Mouse (Mus musculus): ENCODE data around the gene Vmn1r213.

Vmn1r213 gene

GRCm38 (mm10) chr13:23007356-23007755 lies at the start of gene Vmn1r213:
Gene Vmn1r213 (plus strand): TSS chr13:23007656.
- CTCF ChIA-PET, result no interaction called here

GRCm38 (mm10) chr13:22990214-22990891 lies 17.1 kb upstream of the Vmn1r213 start:
- POLR2A ChIA-PET, result interaction anchor here in 2 of 4 experiments (0.6 to 0.7 kb wide), 2 partner anchors 451 to 750 kb away, joined by 3 read pairs; no protein-coding TSS in a partner anchor
- CTCF ChIA-PET, result no interaction called here

More at GRCm38 (mm10) chr13:23007356-23007755, at the start of gene Vmn1r213:
- POLR2A ChIA-PET, result no interaction called here

GRCm38 (mm10) chr13:22992178-22992700 lies 15.2 kb upstream of the Vmn1r213 start:
- POLR2A ChIA-PET, result interaction anchor here in 2 of 4 experiments (1.6 to 1.7 kb wide), 2 partner anchors 32 kb away, joined by 4 to 9 read pairs; no protein-coding TSS in a partner anchor
- CTCF ChIA-PET, result no interaction called here

GRCm38 (mm10) chr13:22992721-22993120 lies 14.7 kb upstream of the Vmn1r213 start:
- ChIA-PET CTCF (no interaction called here), POLR2A (interaction anchor here in 2 of 4 experiments (0.7 to 1.7 kb wide), 3 partner anchors 32 to 127 kb away, joined by 3 to 9 read pairs (median 4); no protein-coding TSS in a partner anchor)

GRCm38 (mm10) chr13:23018158-23018557 lies 10.7 kb downstream of the Vmn1r213 start:
- POLR2A ChIA-PET, result no interaction called here
- CTCF ChIA-PET, result no interaction called here

GRCm38 (mm10) chr13:23024812-23025211 lies 17.4 kb downstream of the Vmn1r213 start:
- ChIA-PET POLR2A (interaction anchor here in 2 of 4 experiments (0.6 to 1.4 kb wide), 3 partner anchors 19 to 32 kb away, joined by 3 to 9 read pairs (median 4); no protein-coding TSS in a partner anchor), CTCF (interaction anchor here in 1 of 4 experiments (0.8 kb wide), 1 partner anchor 377 kb away, joined by 3 read pairs; no protein-coding TSS in a partner anchor)

GRCm38 (mm10) chr13:23030118-23030517 lies 22.7 kb downstream of the Vmn1r213 start, which contains the start of gene Vmn1r214:
Gene Vmn1r214 (plus strand): TSS chr13:23030418.
- POLR2A ChIA-PET, result no interaction called here

GRCm38 (mm10) chr13:23057778-23058177 lies 50.3 kb downstream of the Vmn1r213 start:
- ChIA-PET CTCF (interaction anchor here in 3 of 4 experiments (1.0 to 1.7 kb wide), 4 partner anchors 53 to 344 kb away, joined by 3 to 14 read pairs (median 8); no protein-coding TSS in a partner anchor), POLR2A (interaction anchor here in 2 of 4 experiments (0.6 to 1.2 kb wide), 2 partner anchors 229 to 343 kb away, joined by 3 read pairs; no protein-coding TSS in a partner anchor)

More at GRCm38 (mm10) chr13:23030118-23030517, 22.7 kb downstream of the Vmn1r213 start, which contains the start of gene Vmn1r214:
- CTCF ChIA-PET, result no interaction called here

All from embryonic stem cell, embryonic (primary cell).